ENCODE assay signal across 21 mouse cellular contexts in genomic region chr1:97938053-97938452, GRCm38 (mm10).
DNase-seq lines count a peak whose midpoint lies in the region; ATAC-seq lines count a peak whose summit lies in the region.
"Had no signal": no experiment of that assay in that cellular context is flagged by ENCODE, and none has a peak within 500 bp of the region (broad histone marks: within the 10 kb centered on the region; RNA-seq: fewer than 3 reads in every experiment).

No protein-coding gene starts in this region.

- H3K4me3 ChIP-seq in kidney, embryonic 14.5 days (ENCODE audit: low read length) = no peak overlapping the region
- H3K4me3 ChIP-seq in midbrain, embryonic 11.5 days (ENCODE audit: low read depth, low read length) = no peak overlapping the region
- no peak overlapping the region for H3K4me3 ChIP-seq in midbrain, embryonic 15.5 days
- H3K4me3 ChIP-seq: embryonic facial prominence, embryonic 12.5 days; heart, embryonic 13.5 days; intestine, embryonic 15.5 days; myocyte; neural tube, embryonic 15.5 days had no signal

- no peaks in the 10 kb centered on the region for H3K27me3 ChIP-seq in kidney, embryonic 14.5 days (ENCODE audit: control insufficient read depth, insufficient read depth, low read length)
- no peaks in the 10 kb centered on the region for H3K27me3 ChIP-seq in midbrain, embryonic 11.5 days (ENCODE audit: control insufficient read depth, insufficient read depth, low read length)
- no peaks in the 10 kb centered on the region for H3K27me3 ChIP-seq in midbrain, embryonic 15.5 days (replicated peaks)
- H3K27me3 ChIP-seq: CH12.LX; embryonic facial prominence, embryonic 12.5 days; heart, embryonic 13.5 days; intestine, embryonic 15.5 days; neural tube, embryonic 15.5 days had no signal

- peak; percentile 7 to 17 for DNase-seq in cerebellum, postnatal 14 days
- no peak for DNase-seq in cerebellum, postnatal 25 days
- DNase-seq in kidney, postnatal 36 days = no peak
- no peak for DNase-seq in midbrain, embryonic 11.5 days (ENCODE audit: low spot score, missing footprints)
- peak; percentile 31 for DNase-seq in retina, postnatal 1 day
- no peak for DNase-seq in urinary bladder, postnatal 36 days (ENCODE audit: low spot score in 2 of 2)
- DNase-seq: adrenal gland, adult 2 months; cerebellum, adult 11-12 months; heart, postnatal 4 days; layer of hippocampus, postnatal 36 days; lung, embryonic 14.5 days; right cerebral cortex, postnatal 4 days; thymus, adult 18-20 months had no signal

- H3K36me3 ChIP-seq in kidney, embryonic 14.5 days (ENCODE audit: control insufficient read depth, insufficient read depth, low read length) = no peaks in the 10 kb centered on the region
- H3K36me3 ChIP-seq in midbrain, embryonic 11.5 days (ENCODE audit: control insufficient read depth, insufficient read depth, low read length) = no peaks in the 10 kb centered on the region
- no peaks in the 10 kb centered on the region for H3K36me3 ChIP-seq in midbrain, embryonic 15.5 days (replicated peaks)
- H3K36me3 ChIP-seq: embryonic facial prominence, embryonic 12.5 days; intestine, embryonic 15.5 days; neural tube, embryonic 15.5 days had no signal

- H3K4me1 ChIP-seq in kidney, embryonic 14.5 days (ENCODE audit: control insufficient read depth, insufficient read depth, low read length) = no peaks in the 10 kb centered on the region
- H3K4me1 ChIP-seq in midbrain, embryonic 11.5 days (ENCODE audit: control insufficient read depth, insufficient read depth, low read length) = peaks cover 2% of the 10 kb centered on the region; the same call in 1 of the 2 replicates
- H3K4me1 ChIP-seq in midbrain, embryonic 15.5 days = 0 out of 2 replicates have a peak, but pooled peaks cover 3% of the 10 kb centered on the region
- H3K4me1 ChIP-seq: embryonic facial prominence, embryonic 12.5 days; intestine, embryonic 15.5 days; neural tube, embryonic 15.5 days had no signal

- peak; percentile 69; the same call in 1 of the 2 replicates for ATAC-seq in kidney, embryonic 14.5 days (ENCODE audit: low FRiP score, low TSS enrichment)
- 0 out of 2 replicates have a peak, but pooled peaks have one; percentile 38 for ATAC-seq in midbrain, embryonic 11.5 days (ENCODE audit: low FRiP score)
- ATAC-seq in midbrain, embryonic 15.5 days (replicated peaks) = no peak
- ATAC-seq: intestine, embryonic 15.5 days had no signal

- H3K27ac ChIP-seq in kidney, embryonic 14.5 days (ENCODE audit: low read depth, low read length) = no peak overlapping the region
- no peak overlapping the region for H3K27ac ChIP-seq in midbrain, embryonic 11.5 days (ENCODE audit: low read depth, low read length)
- H3K27ac ChIP-seq in midbrain, embryonic 15.5 days = no peak overlapping the region
- H3K27ac ChIP-seq: embryonic facial prominence, embryonic 12.5 days; heart, embryonic 13.5 days; intestine, embryonic 15.5 days; neural tube, embryonic 15.5 days had no signal

- WGBS in kidney, embryonic 14.5 days = 59% methylated on average over 3 of the region's 3 CpGs
- 42% methylated on average over 3 of the region's 3 CpGs for WGBS in midbrain, embryonic 11.5 days
- WGBS in midbrain, embryonic 15.5 days = 34% methylated on average over 3 of the region's 3 CpGs

- H3K4me2 ChIP-seq in kidney, embryonic 14.5 days (replicated peaks; ENCODE audit: low read depth, low read length) = no peak overlapping the region
- no peak overlapping the region for H3K4me2 ChIP-seq in midbrain, embryonic 11.5 days
- no peak overlapping the region for H3K4me2 ChIP-seq in midbrain, embryonic 15.5 days
- H3K4me2 ChIP-seq: embryonic facial prominence, embryonic 12.5 days; heart, embryonic 13.5 days; intestine, embryonic 15.5 days; lung, embryonic 14.5 days; neural tube, embryonic 15.5 days had no signal

- no peak overlapping the region for H3K9ac ChIP-seq in kidney, embryonic 14.5 days (ENCODE audit: low read depth, low read length)
- no peak overlapping the region for H3K9ac ChIP-seq in midbrain, embryonic 11.5 days (ENCODE audit: low read length)
- H3K9ac ChIP-seq in midbrain, embryonic 15.5 days = no peak overlapping the region
- H3K9ac ChIP-seq: embryonic facial prominence, embryonic 12.5 days; heart, embryonic 13.5 days; intestine, embryonic 15.5 days; lung, embryonic 14.5 days; neural tube, embryonic 15.5 days had no signal

- H3K9me3 ChIP-seq in kidney, embryonic 14.5 days (ENCODE audit: control insufficient read depth, low read length) = no peaks in the 10 kb centered on the region
- H3K9me3 ChIP-seq in midbrain, embryonic 11.5 days (ENCODE audit: control insufficient read depth, low read length) = no peaks in the 10 kb centered on the region
- no peaks in the 10 kb centered on the region for H3K9me3 ChIP-seq in midbrain, embryonic 15.5 days
- H3K9me3 ChIP-seq: embryonic facial prominence, embryonic 12.5 days; heart, embryonic 13.5 days; intestine, embryonic 15.5 days; neural tube, embryonic 15.5 days had no signal

Comparison
In these comparisons a context has a peak if more than half of its experiments do, and no peak if none do; other contexts are left out.
1. DNase-seq: peak in cerebellum, postnatal 14 days (2 of 2) and retina, postnatal 1 day (single experiment); none in cerebellum, postnatal 25 days (0 of 2), kidney, postnatal 36 days (0 of 2), midbrain, embryonic 11.5 days (single experiment) and urinary bladder, postnatal 36 days (0 of 2).